Mouse (Mus musculus): ENCODE measurements around the gene Klhl11.

DNA sequence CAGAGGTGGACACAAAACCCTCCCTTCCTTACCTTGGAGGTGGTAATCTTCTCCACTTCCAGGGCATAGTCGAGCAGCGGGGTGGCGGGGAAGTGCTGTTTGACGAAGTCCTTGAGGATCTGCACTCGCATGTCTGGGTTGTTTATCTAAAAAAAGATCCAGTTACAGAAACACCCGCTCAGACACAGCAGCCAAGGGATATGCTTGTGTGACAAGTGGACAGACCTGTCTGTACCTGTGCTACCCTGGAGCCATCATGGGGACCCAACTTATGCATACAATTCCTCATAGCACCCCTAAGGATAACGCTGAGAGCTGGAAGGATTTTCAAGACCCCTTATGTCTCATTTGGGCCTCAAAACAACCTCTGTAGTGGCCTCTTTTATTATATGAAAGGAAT lies 6.6 kb upstream of the Klhl11 start:
- TF ChIP-seq CTCF (IDR thresholded peaks at IDR 0.05), result no peak
- no peak for TF ChIP-seq EP300 (IDR thresholded peaks at IDR 0.05)
